Mouse (Mus musculus) ES-Bruce4 (cell line): ENCODE measurements at regions not wholly inside any gene's neighbourhood (a gene's known extent, or its start where the extent isn't known, plus 50 kb on each side); places are given as distances from the start of the nearest gene placed in this dataset.
A peak's percentile ranks its signal among the peaks of the same experiment; 100 is the strongest.

Experiments
- H3K27ac ChIP-seq: 2 replicates; pipeline ENCODE4 v1.5.1; 2012; ENCODE audit warnings: low read length, inconsistent platforms; ENCODE audit not compliant: insufficient read depth
- H3K27me3 ChIP-seq: 2 replicates; pipeline ENCODE4 v1.6.1; 2012; ENCODE audit warnings: mild to moderate bottlenecking, low read length, inconsistent platforms; ENCODE audit not compliant: control insufficient read depth, poor library complexity, insufficient read depth, severe bottlenecking
- H3K36me3 ChIP-seq: 2 replicates; pipeline ENCODE4 v1.6.1; 2012; ENCODE audit warnings: inconsistent platforms, mild to moderate bottlenecking, low read length, moderate library complexity; ENCODE audit not compliant: control insufficient read depth, poor library complexity, insufficient read depth, severe bottlenecking
- H3K4me1 ChIP-seq: one replicate; pipeline ENCODE4 v1.8.1; 2011; ENCODE audit warnings: low read length; ENCODE audit not compliant: control insufficient read depth, insufficient read depth
- H3K4me3 ChIP-seq: 2 replicates; pipeline ENCODE4 v1.5.1; 2011; ENCODE audit warnings: low read depth, mild to moderate bottlenecking, low read length
- H3K9ac ChIP-seq: 2 replicates; pipeline ENCODE4 v1.6.1; 2012; ENCODE audit warnings: low read depth, mild to moderate bottlenecking, inconsistent platforms; ENCODE audit not compliant: poor library complexity, severe bottlenecking
- H3K9me3 ChIP-seq: replicated peaks from 2 replicates; pipeline ENCODE4 v1.6.1; 2012; ENCODE audit warnings: mild to moderate bottlenecking, low read length, inconsistent platforms; ENCODE audit not compliant: control insufficient read depth, poor library complexity, insufficient read depth, severe bottlenecking
- CTCF ChIP-seq: IDR thresholded peaks from one replicate; pipeline ENCODE4 v1.8.1; 2011; ENCODE audit warnings: low read depth, low read length
- EP300 ChIP-seq: IDR thresholded peaks from 2 replicates; pipeline ENCODE4 v1.6.1; 2011; ENCODE audit warnings: low read depth, low read length; ENCODE audit not compliant: insufficient read depth
- POLR2A ChIP-seq: IDR thresholded peaks from one replicate; pipeline ENCODE4 v1.8.1; 2011; ENCODE audit warnings: low read length; ENCODE audit not compliant: insufficient read depth

DNA sequence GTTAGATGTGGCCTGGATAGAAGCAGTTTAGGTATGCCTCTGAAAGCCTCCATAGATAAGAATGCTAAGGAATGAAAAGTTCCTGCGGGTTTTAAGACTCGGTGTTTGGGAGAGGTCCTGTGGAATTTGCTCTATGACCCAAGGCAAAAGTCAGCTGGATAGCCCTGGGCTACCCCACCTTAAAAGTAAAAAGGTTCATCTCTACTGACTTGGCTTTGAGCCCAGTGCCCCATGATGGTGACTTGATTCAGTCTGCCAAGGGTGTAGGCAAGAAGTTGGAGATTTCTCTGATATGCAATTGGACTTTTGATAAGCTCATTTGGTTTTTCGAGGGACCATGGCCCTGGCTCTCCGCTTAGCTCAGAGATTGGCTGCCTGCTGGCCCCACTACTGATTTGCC lies 78.8 kb upstream of the Herc3 start:
- no peaks in the 10 kb centered on the region; the same call in 1 of the 2 replicates for H3K27me3 ChIP-seq
- TF ChIP-seq POLR2A, result no peak
- no peak for TF ChIP-seq EP300
- TF ChIP-seq CTCF, result no peak
- H3K27ac ChIP-seq, result no peak overlapping the region

DNA sequence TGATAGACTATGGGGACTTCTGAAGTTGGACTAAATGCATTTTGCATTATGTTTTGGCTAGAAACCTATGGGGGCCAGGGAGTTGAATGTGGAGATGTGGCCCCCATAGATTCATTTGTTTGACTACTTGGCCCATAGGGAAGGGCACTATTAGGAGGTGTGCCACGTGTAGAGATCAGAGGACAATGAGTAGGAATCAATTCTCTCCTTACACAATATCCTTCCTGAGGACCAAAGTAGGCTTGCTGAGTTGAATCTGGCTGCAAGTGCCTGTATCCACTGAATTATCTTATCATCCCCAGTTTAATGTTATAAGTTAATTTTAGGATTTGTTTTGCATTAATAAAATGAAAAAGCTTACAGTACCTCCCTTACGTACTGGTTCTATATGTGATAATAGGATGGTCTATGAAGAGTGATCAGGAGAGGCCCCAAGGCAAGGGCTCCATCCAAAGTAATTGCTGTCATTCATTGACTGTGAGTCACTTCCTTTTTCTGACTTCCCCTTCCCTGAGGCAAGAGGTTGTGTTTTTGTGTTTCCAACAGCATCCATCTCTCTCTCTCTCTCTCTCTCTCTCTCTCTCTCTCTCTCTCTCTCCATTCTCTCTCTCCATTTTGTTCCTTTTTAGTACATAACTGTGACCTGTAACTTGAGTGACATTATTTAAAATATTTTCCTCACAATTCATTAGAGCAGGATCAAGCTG lies 74.8 kb upstream of the Herc3 start:
- Histone ChIP-seq H3K27me3 (no peaks in the 10 kb centered on the region; the same call in 1 of the 2 replicates), H3K4me3 (no peak overlapping the region), H3K4me1 (no peaks in the 10 kb centered on the region), H3K27ac (no peak overlapping the region), H3K9ac (no peak overlapping the region), H3K9me3 (no peaks in the 10 kb centered on the region), H3K36me3 (no peaks in the 10 kb centered on the region)
- TF ChIP-seq EP300 (no peak), POLR2A (no peak), CTCF (no peak)

More for the DNA sequence above, 78.8 kb upstream of the Herc3 start:
- no peak overlapping the region for H3K4me3 ChIP-seq
- H3K9me3 ChIP-seq, result no peaks in the 10 kb centered on the region
- no peak overlapping the region for H3K9ac ChIP-seq
- no peaks in the 10 kb centered on the region for H3K4me1 ChIP-seq
- H3K36me3 ChIP-seq, result no peaks in the 10 kb centered on the region

DNA sequence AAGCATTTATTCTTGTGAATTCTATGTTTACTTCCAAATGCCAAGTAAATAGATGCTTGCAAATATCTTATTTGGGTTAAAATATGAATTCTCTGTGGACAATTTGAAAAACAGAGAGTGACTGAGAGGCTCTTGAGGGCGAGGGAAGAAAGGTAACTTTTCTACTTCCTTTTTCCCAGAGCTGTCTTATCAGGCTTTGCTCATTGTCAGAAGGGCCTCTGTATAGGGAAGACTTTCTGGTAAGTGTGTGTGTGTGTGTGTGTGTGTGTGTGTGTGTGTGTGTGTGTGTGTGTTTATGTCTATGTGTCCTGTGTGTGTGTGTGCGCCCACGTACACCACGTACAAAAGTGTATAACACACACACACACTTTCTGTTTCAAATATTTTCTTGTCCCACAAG lies 73.9 kb upstream of the Herc3 start:
- H3K27me3 ChIP-seq, result no peaks in the 10 kb centered on the region
- TF ChIP-seq POLR2A (no peak), CTCF (no peak), EP300 (no peak)
- H3K9me3 ChIP-seq, result no peaks in the 10 kb centered on the region

DNA sequence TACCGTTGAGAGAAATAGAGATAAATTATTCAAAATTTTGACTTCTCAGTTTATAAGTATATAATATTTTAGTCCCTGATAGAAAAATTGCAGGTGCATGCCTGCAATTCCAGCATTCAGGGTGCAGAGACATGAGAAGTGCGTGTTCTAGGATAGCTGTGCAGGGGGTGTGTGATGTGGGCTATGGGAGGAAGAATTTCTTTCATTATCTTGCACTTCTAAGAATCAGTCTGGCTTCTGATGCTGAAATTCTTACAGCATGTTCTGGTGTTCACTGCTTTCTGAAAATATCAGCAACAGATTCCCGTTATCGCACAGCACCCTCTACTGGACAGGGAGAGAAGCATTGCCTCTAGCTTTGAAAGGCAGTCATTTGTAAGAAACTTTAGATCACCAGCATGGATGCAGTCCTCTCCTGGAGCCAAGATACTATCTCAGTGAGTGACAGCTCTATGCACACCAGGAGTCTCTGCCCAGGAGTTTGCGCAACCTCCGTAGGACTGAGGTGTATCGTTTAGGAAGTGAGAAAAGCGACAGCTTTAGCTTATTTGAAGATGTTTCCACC lies 60.5 kb upstream of the Herc3 start:
- TF ChIP-seq EP300 (no peak), CTCF (peak; percentile 20), POLR2A (no peak)
- Histone ChIP-seq H3K27me3 (no peaks in the 10 kb centered on the region), H3K27ac (no peak overlapping the region), H3K4me3 (no peak overlapping the region), H3K9me3 (no peaks in the 10 kb centered on the region), H3K9ac (no peak overlapping the region), H3K36me3 (no peaks in the 10 kb centered on the region), H3K4me1 (no peaks in the 10 kb centered on the region)

More for the DNA sequence above, 73.9 kb upstream of the Herc3 start:
- H3K9ac ChIP-seq, result no peak overlapping the region
- H3K4me3 ChIP-seq, result no peak overlapping the region
- no peaks in the 10 kb centered on the region for H3K36me3 ChIP-seq
- no peaks in the 10 kb centered on the region for H3K4me1 ChIP-seq
- H3K27ac ChIP-seq, result no peak overlapping the region

DNA sequence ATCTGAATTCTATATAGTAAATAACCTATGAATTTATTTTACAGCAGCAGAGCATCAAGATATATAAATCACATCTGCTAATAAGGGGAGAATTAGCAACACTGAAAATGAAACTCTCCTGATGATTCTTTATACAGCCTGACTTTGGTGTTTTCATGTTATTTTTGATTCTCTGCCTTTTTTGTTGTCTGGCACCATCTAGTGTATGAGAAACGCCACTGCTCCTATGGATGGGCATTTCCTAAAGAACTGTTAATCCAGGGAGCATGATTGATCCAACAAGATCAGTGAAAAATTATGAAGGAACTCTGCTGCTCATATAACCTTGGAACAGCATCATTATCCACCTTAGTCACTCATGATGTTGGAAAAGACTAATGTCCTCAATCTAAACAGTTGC lies 59.3 kb upstream of the Herc3 start:
- H3K4me1 ChIP-seq, result no peaks in the 10 kb centered on the region
- no peaks in the 10 kb centered on the region for H3K27me3 ChIP-seq
- TF ChIP-seq CTCF, result peak; percentile 15
- TF ChIP-seq EP300, result no peak
- no peak overlapping the region for H3K4me3 ChIP-seq
- H3K9ac ChIP-seq, result no peak overlapping the region
- no peaks in the 10 kb centered on the region for H3K36me3 ChIP-seq
- no peak overlapping the region for H3K27ac ChIP-seq
- no peaks in the 10 kb centered on the region for H3K9me3 ChIP-seq
